Mouse (Mus musculus) liver, embryonic 15.5 days (tissue): Measurements from ENCODE around the gene Ubl5. TPM values are rescaled to one million over a fixed set of nuclear protein-coding genes. Genes with fewer than 3 reads are reported as not detected.

Experiments used
- ATAC-seq: fragments of 200-750 bp; cut with Nextera tagmentation; 2 replicates; pipeline ENCODE4 v1.8.0; 2017; ENCODE audit warnings: moderate number of reproducible peaks, mild to moderate bottlenecking, moderate library complexity; ENCODE audit not compliant: insufficient read depth
- H3K27ac ChIP-seq: fragments of 300-500 bp; sonication (generic); replicated peaks from 2 replicates; pipeline ENCODE4 v1.5.1; 2015; ENCODE audit warnings: mild to moderate bottlenecking, inconsistent platforms
- H3K27me3 ChIP-seq: fragments of 300-500 bp; sonication (generic); 2 replicates; pipeline ENCODE4 v1.6.1; 2015; ENCODE audit warnings: mild to moderate bottlenecking, inconsistent platforms
- H3K36me3 ChIP-seq: fragments of 300-500 bp; sonication (generic); replicated peaks from 2 replicates; pipeline ENCODE4 v1.6.1; 2015; ENCODE audit warnings: moderate library complexity, mild to moderate bottlenecking, inconsistent platforms
- H3K4me1 ChIP-seq: fragments of 300-500 bp; sonication (generic); replicated peaks from 2 replicates; pipeline ENCODE4 v1.6.1; 2015; ENCODE audit warnings: inconsistent platforms
- H3K4me2 ChIP-seq: fragments of 300-500 bp; sonication (generic); 2 replicates; pipeline ENCODE4 v1.6.1; 2015; ENCODE audit warnings: moderate library complexity, mild to moderate bottlenecking, inconsistent platforms
- H3K4me3 ChIP-seq: fragments of 300-500 bp; sonication (generic); replicated peaks from 2 replicates; pipeline ENCODE4 v1.5.1; 2015; ENCODE audit warnings: mild to moderate bottlenecking, inconsistent platforms
- H3K9ac ChIP-seq: fragments of 300-500 bp; sonication (generic); 2 replicates; pipeline ENCODE4 v1.6.1; 2015; ENCODE audit warnings: moderate library complexity, mild to moderate bottlenecking, inconsistent platforms
- H3K9me3 ChIP-seq: fragments of 300-500 bp; sonication (generic); replicated peaks from 2 replicates; pipeline ENCODE4 v1.6.1; 2016; ENCODE audit warnings: inconsistent platforms
- WGBS: fragments of 180-500 bp; shearing (Covaris S2); methylation state at CpG from one replicate; pipeline ENCODE4 v1.1.7; 2015; ENCODE audit warnings: mixed read lengths; ENCODE audit not compliant: insufficient replicate concordance; 5-methylcytosine and 5-hydroxymethylcytosine counted together
- polyA plus RNA-seq: library from polyadenylated mRNA; unstranded; fragments of >200 nt; fragmentation: Nextera tagmentation; extraction: Ambion mirVana; gene quantifications from 2 replicates; pipeline ENCODE4 v1.2.1, GENCODE M21; 2015

The Ubl5 gene
- polyA plus RNA-seq, 1 experiment from 2014 or later, result 228 TPM

DNA sequence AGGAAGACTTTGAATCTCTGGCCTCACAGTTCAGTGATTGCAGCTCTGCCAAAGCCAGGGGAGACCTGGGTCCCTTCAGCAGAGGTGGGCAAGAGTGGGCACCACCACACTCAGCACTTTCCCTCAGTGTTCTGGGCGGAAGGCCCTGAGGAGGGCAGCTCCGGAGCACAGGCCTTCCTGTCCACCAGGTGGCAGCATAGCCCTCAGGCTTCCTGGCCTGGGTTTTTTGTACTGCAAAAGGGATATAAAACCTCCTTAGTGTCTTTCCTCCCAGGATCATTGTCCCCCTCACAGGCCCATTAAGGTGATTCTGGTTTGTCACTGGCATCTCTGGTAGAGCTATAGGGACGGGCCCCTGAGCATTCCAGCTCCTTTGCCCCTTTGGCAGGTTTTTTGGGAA lies 19.6 kb downstream of the Ubl5 start:
- Histone ChIP-seq H3K4me3 (no peak overlapping the region), H3K4me2 (no peak overlapping the region), H3K27ac (no peak overlapping the region), H3K4me1 (peaks cover 15% of the 10 kb centered on the region), H3K27me3 (no peaks in the 10 kb centered on the region), H3K9me3 (no peaks in the 10 kb centered on the region), H3K36me3 (peaks cover 75% of the 10 kb centered on the region), H3K9ac (no peak overlapping the region)
- ATAC-seq, result no peak
- 45% methylated on average over 3 of the region's 3 CpGs for WGBS

DNA sequence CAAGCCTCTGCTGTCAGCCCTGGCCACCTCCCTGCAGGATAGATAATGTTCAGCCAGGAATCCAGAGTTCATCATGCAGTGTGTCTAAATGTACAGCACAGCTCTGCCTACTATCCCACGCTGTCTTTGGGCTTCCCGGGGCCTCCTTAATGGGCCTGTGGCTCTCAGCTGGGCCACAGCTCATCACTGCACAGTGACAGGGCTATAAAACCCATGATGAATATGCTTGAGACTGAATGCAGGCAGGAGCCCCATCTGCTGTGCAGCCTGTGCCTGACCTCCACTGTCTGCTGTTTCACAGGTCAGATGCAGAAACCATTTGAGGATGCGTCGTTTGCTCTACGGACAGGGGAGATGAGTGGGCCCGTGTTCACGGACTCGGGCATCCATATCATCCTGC lies 20.2 kb downstream of the Ubl5 start:
- Histone ChIP-seq H3K9me3 (no peaks in the 10 kb centered on the region), H3K27me3 (no peaks in the 10 kb centered on the region), H3K4me2 (no peak overlapping the region), H3K27ac (no peak overlapping the region), H3K4me1 (peaks cover 15% of the 10 kb centered on the region), H3K9ac (no peak overlapping the region), H3K4me3 (no peak overlapping the region), H3K36me3 (peaks cover 69% of the 10 kb centered on the region)
- ATAC-seq, result no peak
- WGBS, result 88% methylated on average over 8 of the region's 8 CpGs

DNA sequence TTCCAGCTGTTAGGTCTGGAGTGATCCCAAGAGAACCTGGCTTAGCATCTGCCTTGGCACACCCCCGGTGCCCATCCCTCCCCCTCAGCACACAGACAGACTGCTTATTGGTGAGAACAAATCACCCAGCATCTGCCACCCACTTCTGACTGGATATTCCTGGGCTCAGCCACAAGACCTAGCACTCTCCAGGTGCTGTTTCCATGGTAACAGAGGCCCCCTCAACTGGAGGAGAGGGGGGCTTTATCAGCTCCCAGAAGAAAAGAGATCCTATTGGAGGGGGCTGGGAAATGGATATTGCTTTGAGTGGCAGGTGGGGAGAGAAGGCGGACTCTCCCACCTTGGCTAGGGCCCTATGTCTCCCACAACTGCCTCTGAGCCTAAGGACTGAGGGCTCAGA lies 21.3 kb downstream of the Ubl5 start:
- Histone ChIP-seq H3K27me3 (no peaks in the 10 kb centered on the region), H3K4me2 (no peak overlapping the region), H3K4me3 (no peak overlapping the region), H3K9ac (no peak overlapping the region), H3K36me3 (peaks cover 58% of the 10 kb centered on the region), H3K27ac (no peak overlapping the region), H3K9me3 (no peaks in the 10 kb centered on the region), H3K4me1 (peaks cover 15% of the 10 kb centered on the region)
- ATAC-seq, result no peak
- WGBS, result 65% methylated on average over 2 of the region's 2 CpGs

DNA sequence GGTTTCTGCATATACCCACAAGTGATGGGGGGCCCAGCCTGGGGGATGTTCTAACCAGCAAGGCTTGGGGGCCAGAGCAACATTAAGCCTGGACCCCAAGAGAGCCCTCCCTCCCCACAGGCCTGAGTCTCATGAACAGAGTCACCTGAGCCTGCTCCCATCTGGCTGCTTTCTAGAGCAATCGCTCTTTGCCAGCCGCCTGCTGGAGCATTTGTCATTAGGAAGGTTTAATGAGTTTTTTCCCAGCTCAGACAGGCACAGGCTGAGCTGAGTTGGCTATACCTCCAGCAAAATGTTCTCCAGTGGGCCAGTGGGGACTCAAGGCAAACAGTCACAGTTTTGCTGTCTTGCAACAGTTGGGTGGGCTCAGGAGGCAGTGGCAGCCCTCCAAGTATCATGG lies 21.7 kb downstream of the Ubl5 start:
- no peak overlapping the region for H3K27ac ChIP-seq

DNA sequence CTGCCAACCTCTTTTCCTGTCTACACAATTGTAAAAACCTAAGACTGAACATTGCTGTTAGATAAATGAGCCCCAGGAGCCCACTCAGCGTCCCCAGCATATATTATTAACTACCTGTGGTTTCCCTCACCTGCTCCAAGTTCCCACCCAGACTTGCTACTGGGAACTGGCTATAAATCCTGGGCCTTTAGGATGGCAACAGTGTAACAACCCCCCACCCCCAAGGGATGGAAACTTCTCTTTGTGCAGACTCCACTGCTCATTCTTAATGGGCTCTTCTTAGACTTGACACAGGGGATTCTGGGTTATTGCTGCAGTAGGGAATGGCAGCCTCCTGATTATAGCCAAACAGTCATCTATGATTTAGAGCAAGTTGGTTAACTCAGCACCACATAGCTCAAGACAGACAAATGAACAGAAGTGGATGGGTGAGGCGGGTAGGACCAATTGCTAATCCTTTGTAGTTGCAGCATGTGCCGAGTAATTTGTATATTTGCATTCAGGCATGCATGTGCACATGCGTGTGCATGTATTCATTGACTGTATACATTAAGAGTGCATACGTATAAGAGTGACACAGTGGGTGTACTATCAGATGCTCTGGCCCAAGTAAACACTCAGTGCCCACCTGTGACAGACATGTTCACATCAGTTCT lies 22.4 kb downstream of the Ubl5 start:
- 75% methylated on average over 5 of the region's 5 CpGs for WGBS

More for the DNA sequence above, 21.7 kb downstream of the Ubl5 start:
- no peak for ATAC-seq
- Histone ChIP-seq H3K9me3 (no peaks in the 10 kb centered on the region), H3K4me1 (peaks cover 15% of the 10 kb centered on the region), H3K4me3 (no peak overlapping the region), H3K9ac (no peak overlapping the region), H3K27me3 (no peaks in the 10 kb centered on the region), H3K4me2 (no peak overlapping the region), H3K36me3 (peaks cover 54% of the 10 kb centered on the region)
- 70% methylated on average over 2 of the region's 2 CpGs for WGBS

DNA sequence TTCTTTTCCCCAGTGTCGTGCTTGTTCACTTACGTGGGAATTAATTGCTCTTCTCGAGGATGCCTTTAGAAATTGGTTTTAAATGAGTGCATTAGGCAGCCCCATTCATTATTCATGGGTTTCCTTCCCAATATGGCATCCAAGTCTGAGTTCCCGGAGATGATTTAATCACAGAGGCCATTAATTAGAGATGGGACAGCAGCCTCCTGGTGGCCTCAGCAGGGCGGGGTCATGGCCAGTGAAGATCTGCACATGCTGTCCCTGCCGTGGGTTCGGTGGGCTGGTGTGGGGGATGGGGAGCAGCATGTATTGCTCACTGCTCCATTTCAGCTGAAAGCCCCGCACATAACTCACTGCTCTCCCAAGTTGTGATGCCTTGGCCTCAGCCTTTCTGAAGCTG lies 23.2 kb downstream of the Ubl5 start:
- H3K27me3 ChIP-seq, result no peaks in the 10 kb centered on the region
- H3K36me3 ChIP-seq, result peaks cover 40% of the 10 kb centered on the region
- WGBS, result 41% methylated on average over 8 of the region's 8 CpGs
- peaks cover 15% of the 10 kb centered on the region for H3K4me1 ChIP-seq
- no peak overlapping the region for H3K27ac ChIP-seq
- H3K4me3 ChIP-seq, result no peak overlapping the region
- no peak overlapping the region for H3K4me2 ChIP-seq
- no peaks in the 10 kb centered on the region for H3K9me3 ChIP-seq
- H3K9ac ChIP-seq, result no peak overlapping the region
- ATAC-seq, result no peak

More for the DNA sequence above, 22.4 kb downstream of the Ubl5 start:
- Histone ChIP-seq H3K27ac (no peak overlapping the region), H3K4me1 (peaks cover 15% of the 10 kb centered on the region), H3K9me3 (no peaks in the 10 kb centered on the region), H3K4me3 (no peak overlapping the region), H3K27me3 (no peaks in the 10 kb centered on the region), H3K4me2 (no peak overlapping the region), H3K36me3 (peaks cover 47% of the 10 kb centered on the region), H3K9ac (no peak overlapping the region)
- no peak for ATAC-seq

DNA sequence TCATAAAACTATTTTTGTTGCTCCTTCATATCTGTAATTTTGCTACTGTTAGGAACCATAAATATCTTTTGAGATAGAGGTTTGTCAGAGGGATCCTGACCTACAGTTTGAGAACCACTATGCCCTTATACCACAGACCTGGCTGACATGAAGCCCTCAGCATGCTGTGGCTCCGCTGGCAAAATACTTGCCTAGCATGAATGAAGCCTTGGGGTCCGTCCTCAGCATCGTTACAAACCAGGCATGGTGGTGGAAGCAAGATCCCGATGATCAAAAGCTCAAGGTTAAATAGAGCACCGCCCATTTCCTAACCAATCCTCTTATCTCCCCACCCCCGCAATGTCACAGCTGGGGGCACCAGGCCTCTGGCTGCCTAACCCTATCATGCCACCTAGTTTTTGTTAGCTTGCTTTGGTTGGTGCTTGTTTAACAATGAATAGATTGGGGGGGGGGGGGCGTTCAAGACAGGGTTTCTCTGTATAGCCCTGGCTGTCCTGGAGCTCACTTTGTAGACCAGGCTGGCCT lies 23.9 kb downstream of the Ubl5 start:
- Histone ChIP-seq H3K4me1 (peaks cover 15% of the 10 kb centered on the region), H3K4me3 (no peak overlapping the region), H3K4me2 (peak overlapping the region; percentile 35), H3K27ac (no peak overlapping the region), H3K36me3 (peaks cover 34% of the 10 kb centered on the region), H3K27me3 (no peaks in the 10 kb centered on the region), H3K9ac (no peak overlapping the region), H3K9me3 (no peaks in the 10 kb centered on the region)
- WGBS, result 7% methylated on average over 7 of the region's 7 CpGs
- ATAC-seq, result peak; percentile 42; the same call in 1 of the 2 replicates

DNA sequence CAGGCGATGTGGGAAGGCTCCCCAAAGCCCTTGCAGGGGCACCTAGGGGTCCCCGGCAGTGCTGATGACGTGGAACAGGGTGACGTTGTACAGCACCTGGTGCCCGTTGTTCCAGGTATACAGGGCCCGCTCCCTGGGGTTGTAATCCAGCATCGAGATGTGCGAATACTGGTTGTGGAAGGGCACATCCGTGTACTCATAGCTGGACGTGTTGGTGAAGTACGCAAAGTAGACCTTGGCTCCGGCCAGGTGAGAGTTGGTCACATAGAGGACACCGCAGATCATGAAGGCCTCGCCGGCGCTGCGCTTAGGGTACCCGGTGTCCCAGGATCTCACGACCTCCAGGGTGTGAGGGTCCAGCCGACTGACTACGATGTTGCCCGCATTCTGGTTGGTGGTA lies 25.4 kb downstream of the Ubl5 start:
- WGBS, result 80% methylated on average over 22 of the region's 22 CpGs
- Histone ChIP-seq H3K4me2 (no peak overlapping the region), H3K4me1 (peaks cover 15% of the 10 kb centered on the region), H3K27ac (no peak overlapping the region), H3K4me3 (no peak overlapping the region), H3K9ac (no peak overlapping the region), H3K9me3 (no peaks in the 10 kb centered on the region), H3K36me3 (peaks cover 19% of the 10 kb centered on the region), H3K27me3 (no peaks in the 10 kb centered on the region)
- ATAC-seq, result no peak

DNA sequence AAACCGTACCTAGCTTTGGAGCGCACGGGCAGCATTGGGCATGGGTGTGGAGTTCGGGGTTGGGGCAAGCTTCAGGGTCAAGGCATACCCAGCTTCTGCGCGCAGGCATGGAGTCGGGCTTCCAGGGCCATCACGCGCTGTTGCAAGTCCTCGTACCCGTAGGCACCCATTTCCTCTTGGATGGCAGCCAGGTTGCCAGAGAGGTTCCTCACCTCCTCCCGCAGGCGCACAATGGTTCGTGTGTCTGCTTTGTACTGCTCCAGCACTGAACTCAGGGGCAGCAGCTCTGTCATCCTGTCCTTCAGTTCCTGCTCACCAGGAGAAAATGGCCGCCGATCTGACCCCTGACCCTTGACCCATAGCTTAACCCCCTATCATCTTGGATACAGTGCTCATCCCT lies 29.4 kb downstream of the Ubl5 start:
- no peak for ATAC-seq
- no peak overlapping the region for H3K27ac ChIP-seq
- H3K27me3 ChIP-seq, result no peaks in the 10 kb centered on the region
- H3K9me3 ChIP-seq, result no peaks in the 10 kb centered on the region
- no peak overlapping the region for H3K9ac ChIP-seq
- no peak overlapping the region for H3K4me2 ChIP-seq
- H3K4me1 ChIP-seq, result peaks cover 1% of the 10 kb centered on the region
- no peaks in the 10 kb centered on the region for H3K36me3 ChIP-seq
- no peak overlapping the region for H3K4me3 ChIP-seq
- 72% methylated on average over 16 of the region's 16 CpGs for WGBS

DNA sequence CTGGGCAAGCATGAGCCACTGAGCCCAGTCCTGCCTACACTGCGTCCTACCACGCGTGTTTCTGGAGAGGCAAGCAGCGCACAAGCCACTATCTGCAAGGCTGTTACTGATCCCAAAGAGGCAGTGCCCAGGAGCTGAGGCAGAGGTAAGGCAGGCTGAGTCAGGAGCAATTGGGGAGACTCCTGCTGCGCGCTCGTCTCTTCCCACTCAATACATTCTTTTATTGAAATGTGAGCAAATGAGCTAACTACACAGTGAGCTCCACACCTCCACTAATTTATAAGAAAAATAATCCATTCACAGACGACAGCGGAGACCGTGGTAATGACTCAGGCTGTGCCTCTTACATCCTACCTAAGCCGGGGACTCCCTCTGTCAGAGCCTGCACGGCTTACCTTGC lies 35.2 kb downstream of the Ubl5 start:
- WGBS, result 75% methylated on average over 12 of the region's 12 CpGs
- Histone ChIP-seq H3K4me3 (no peak overlapping the region), H3K4me1 (no peaks in the 10 kb centered on the region), H3K36me3 (no peaks in the 10 kb centered on the region), H3K27ac (no peak overlapping the region), H3K27me3 (no peaks in the 10 kb centered on the region), H3K4me2 (no peak overlapping the region), H3K9me3 (no peaks in the 10 kb centered on the region), H3K9ac (no peak overlapping the region)
- ATAC-seq, result no peak

DNA sequence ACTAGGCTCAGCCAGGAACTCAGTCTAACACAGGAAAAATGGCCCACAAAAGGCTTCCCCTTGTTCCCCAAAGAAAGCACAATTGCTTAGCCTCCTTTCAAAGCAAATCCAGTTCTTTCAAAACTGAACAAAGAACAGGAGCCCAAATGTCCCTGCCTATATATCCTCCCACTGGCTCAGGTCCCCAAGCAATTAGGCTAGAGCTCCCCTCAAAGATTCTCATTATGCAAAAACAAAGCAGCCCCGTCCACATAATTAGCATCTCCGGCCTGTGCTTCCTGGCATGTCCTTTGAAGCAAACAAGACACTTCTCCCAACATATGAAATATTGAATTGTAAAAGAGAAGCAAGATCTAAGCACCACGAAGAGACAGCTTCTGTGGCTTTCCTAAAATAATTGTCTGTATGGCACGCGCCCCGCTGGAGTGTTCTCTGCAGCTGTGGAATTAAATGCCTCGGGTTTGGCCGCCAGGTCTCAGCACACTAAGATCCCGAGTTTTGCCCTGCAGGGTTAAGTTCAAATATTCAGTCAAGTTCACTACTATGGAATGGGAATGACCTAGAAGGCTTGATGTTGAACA lies 37.8 kb downstream of the Ubl5 start:
- no peaks in the 10 kb centered on the region for H3K4me1 ChIP-seq
- no peak overlapping the region for H3K27ac ChIP-seq
- H3K36me3 ChIP-seq, result no peaks in the 10 kb centered on the region
- H3K4me3 ChIP-seq, result no peak overlapping the region
- WGBS, result 68% methylated on average over 9 of the region's 9 CpGs
- no peak for ATAC-seq
- H3K4me2 ChIP-seq, result no peak overlapping the region
- no peaks in the 10 kb centered on the region for H3K27me3 ChIP-seq
- no peak overlapping the region for H3K9ac ChIP-seq
- H3K9me3 ChIP-seq, result no peaks in the 10 kb centered on the region
